Mouse (Mus musculus): ENCODE measurements around the gene Vps29.

DNA sequence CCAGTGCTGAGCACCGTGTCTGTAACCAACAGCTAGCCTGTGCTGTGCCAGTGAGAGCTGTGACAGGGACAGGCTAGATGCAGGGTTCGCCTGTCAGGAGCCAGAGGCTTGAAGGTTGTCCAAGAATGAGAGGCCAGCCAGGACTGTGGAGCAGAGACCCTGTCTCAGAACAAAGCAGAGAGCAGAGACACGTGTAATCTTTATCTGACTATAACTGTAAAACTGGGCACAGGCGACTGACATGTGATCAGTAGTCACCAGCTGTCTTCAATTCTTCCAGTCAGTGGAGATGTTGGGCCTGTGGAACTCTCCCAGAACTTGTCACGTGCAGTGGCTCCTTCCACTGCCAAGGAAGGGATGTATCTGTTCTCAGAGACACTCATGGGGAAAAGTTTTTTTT lies 48.6 kb downstream of the Vps29 start:
- TF ChIP-seq CTCF (IDR thresholded peaks at IDR 0.05; ENCODE audit: control insufficient read depth, insufficient read depth, insufficient replicate concordance, low read depth, low read length) (no peak), POLR2A (IDR thresholded peaks at IDR 0.05; ENCODE audit: control insufficient read depth, low read depth, low read length) (no peak)

Data from testis, adult 2 months (tissue).